Mouse (Mus musculus) limb, embryonic 15.5 days (tissue): ENCODE measurements around the gene H2-Q1. TPM values are rescaled to one million over a fixed set of nuclear protein-coding genes. Genes with fewer than 3 reads are reported as not detected.
"Not testable (repeated sequence)": the region's sequence is repeated elsewhere in the genome, so short reads cannot be mapped to it uniquely, and the experiment has no call there.

Experiments
- ATAC-seq: fragments of 200-750 bp; cut with Nextera tagmentation; 2 replicates; pipeline ENCODE4 v1.8.0; 2017; ENCODE audit warnings: low read depth, moderate TSS enrichment; ENCODE audit not compliant: insufficient number of reproducible peaks, low FRiP score, low TSS enrichment
- H3K27ac ChIP-seq: fragments of 300-500 bp; sonication (generic); 2 replicates; pipeline ENCODE4 v1.5.1; 2015; ENCODE audit warnings: moderate library complexity, mild to moderate bottlenecking, inconsistent platforms
- H3K27me3 ChIP-seq: fragments of 300-500 bp; sonication (generic); 2 replicates; pipeline ENCODE4 v1.6.1; 2015; ENCODE audit warnings: inconsistent platforms
- H3K36me3 ChIP-seq: fragments of 300-500 bp; sonication (generic); 2 replicates; pipeline ENCODE4 v1.6.1; 2015; ENCODE audit warnings: inconsistent platforms
- H3K4me1 ChIP-seq: fragments of 300-500 bp; sonication (generic); 2 replicates; pipeline ENCODE4 v1.6.1; 2015; ENCODE audit warnings: inconsistent platforms
- H3K4me2 ChIP-seq: fragments of 300-500 bp; sonication (generic); 2 replicates; pipeline ENCODE4 v1.6.1; 2015; ENCODE audit warnings: mild to moderate bottlenecking, inconsistent platforms
- H3K4me3 ChIP-seq: fragments of 300-500 bp; sonication (generic); 2 replicates; pipeline ENCODE4 v1.5.1; 2015; ENCODE audit warnings: mild to moderate bottlenecking, inconsistent platforms
- H3K9ac ChIP-seq: fragments of 300-500 bp; sonication (generic); 2 replicates; pipeline ENCODE4 v1.6.1; 2015; ENCODE audit warnings: inconsistent platforms
- H3K9me3 ChIP-seq: fragments of 300-500 bp; sonication (generic); 2 replicates; pipeline ENCODE4 v1.6.1; 2016; ENCODE audit warnings: inconsistent platforms
- WGBS: fragments of 180-500 bp; shearing (Covaris S2); methylation state at CpG from one replicate; pipeline ENCODE4 v1.1.7; 2015; 5-methylcytosine and 5-hydroxymethylcytosine counted together
- polyA plus RNA-seq: library from polyadenylated mRNA; unstranded; fragments of >200 nt; fragmentation: Nextera tagmentation; extraction: Ambion mirVana; gene quantifications from 2 replicates; pipeline ENCODE4 v1.2.1, GENCODE M21; 2015

The H2-Q1 gene
- polyA plus RNA-seq, 1 experiment from 2014 or later = not detected

GRCm38 (mm10) chr17:35303271-35303670 lies 16.9 kb upstream of the H2-Q1 start:
- Histone ChIP-seq H3K4me2 (no peak overlapping the region), H3K27me3 (peaks cover 12% of the 10 kb centered on the region; the same call in 1 of the 2 replicates), H3K9me3 (no peaks in the 10 kb centered on the region), H3K9ac (no peak overlapping the region), H3K4me3 (no peak overlapping the region), H3K4me1 (no peaks in the 10 kb centered on the region), H3K27ac (no peak overlapping the region), H3K36me3 (no peaks in the 10 kb centered on the region)
- WGBS = 71% methylated on average over 2 of the region's 2 CpGs
- ATAC-seq = no peak

GRCm38 (mm10) chr17:35303756-35304350 lies 16.4 kb upstream of the H2-Q1 start:
- Histone ChIP-seq H3K4me1 (no peaks in the 10 kb centered on the region), H3K27me3 (peaks cover 12% of the 10 kb centered on the region; the same call in 1 of the 2 replicates), H3K9me3 (no peaks in the 10 kb centered on the region), H3K9ac (no peak overlapping the region), H3K27ac (no peak overlapping the region), H3K4me3 (no peak overlapping the region), H3K36me3 (no peaks in the 10 kb centered on the region), H3K4me2 (no peak overlapping the region)
- ATAC-seq = no peak
- 84% methylated on average over 10 of the region's 10 CpGs for WGBS

- 52% methylated on average over 6 of the region's 6 CpGs for WGBS
- H3K27ac ChIP-seq = no peak overlapping the region
- no peak overlapping the region for H3K9ac ChIP-seq
- no peak overlapping the region for H3K4me2 ChIP-seq
- H3K9me3 ChIP-seq = no peaks in the 10 kb centered on the region
- peaks cover 15% of the 10 kb centered on the region; the same call in 1 of the 2 replicates for H3K27me3 ChIP-seq
- H3K36me3 ChIP-seq = no peaks in the 10 kb centered on the region
- ATAC-seq = no peak
- no peaks in the 10 kb centered on the region for H3K4me1 ChIP-seq
- no peak overlapping the region for H3K4me3 ChIP-seq
These were observed 15.7 kb upstream of the H2-Q1 start for GRCm38 (mm10) chr17:35304478-35304877.

- not testable (repeated sequence) for H3K36me3 ChIP-seq, H3K27ac ChIP-seq, H3K4me3 ChIP-seq, H3K4me2 ChIP-seq, H3K9me3 ChIP-seq, H3K9ac ChIP-seq, ATAC-seq, H3K4me1 ChIP-seq
- 77% methylated on average over 8 of the region's 8 CpGs for WGBS
- peaks cover 15% of the 10 kb centered on the region; the same call in 1 of the 2 replicates for H3K27me3 ChIP-seq
These were observed 15.3 kb upstream of the H2-Q1 start for GRCm38 (mm10) chr17:35304921-35305320.

GRCm38 (mm10) chr17:35318671-35319070 lies 1.5 kb upstream of the H2-Q1 start:
- H3K36me3 ChIP-seq = no peaks in the 10 kb centered on the region
- H3K9me3 ChIP-seq = no peaks in the 10 kb centered on the region
- H3K4me3 ChIP-seq = no peak overlapping the region
- peaks cover 10% of the 10 kb centered on the region for H3K4me1 ChIP-seq
- no peak overlapping the region for H3K9ac ChIP-seq
- peaks cover 50% of the 10 kb centered on the region for H3K27me3 ChIP-seq
- H3K27ac ChIP-seq = no peak overlapping the region
- H3K4me2 ChIP-seq = no peak overlapping the region
- ATAC-seq = no peak

GRCm38 (mm10) chr17:35325124-35325523 lies 4.9 kb downstream of the H2-Q1 start:
- WGBS = 61% methylated on average over 1 of the region's 1 CpGs
- Histone ChIP-seq H3K4me1 (peaks cover 10% of the 10 kb centered on the region), H3K27me3 (peaks cover 33% of the 10 kb centered on the region)
- not testable (repeated sequence) for H3K27ac ChIP-seq, H3K4me2 ChIP-seq, H3K9me3 ChIP-seq, ATAC-seq, H3K4me3 ChIP-seq, H3K36me3 ChIP-seq, H3K9ac ChIP-seq

- H3K4me1 ChIP-seq, H3K27ac ChIP-seq, H3K4me2 ChIP-seq, ATAC-seq, H3K9me3 ChIP-seq, H3K36me3 ChIP-seq, H3K4me3 ChIP-seq, H3K9ac ChIP-seq: not testable (repeated sequence)
- H3K27me3 ChIP-seq = peaks cover 24% of the 10 kb centered on the region
These were observed 5.8 kb downstream of the H2-Q1 start for GRCm38 (mm10) chr17:35326000-35326399.

GRCm38 (mm10) chr17:35329714-35330113 lies 9.5 kb downstream of the H2-Q1 start:
- H3K4me3 ChIP-seq, H3K36me3 ChIP-seq, H3K9ac ChIP-seq, H3K9me3 ChIP-seq, ATAC-seq, H3K4me1 ChIP-seq, H3K4me2 ChIP-seq, H3K27ac ChIP-seq, H3K27me3 ChIP-seq: not testable (repeated sequence)
- 56% methylated on average over 3 of the region's 3 CpGs for WGBS

GRCm38 (mm10) chr17:35331546-35331945 lies 11.3 kb downstream of the H2-Q1 start:
- 55% methylated on average over 6 of the region's 6 CpGs for WGBS
- H3K27ac ChIP-seq, ATAC-seq, H3K4me3 ChIP-seq, H3K9me3 ChIP-seq, H3K9ac ChIP-seq, H3K36me3 ChIP-seq, H3K27me3 ChIP-seq, H3K4me2 ChIP-seq, H3K4me1 ChIP-seq: not testable (repeated sequence)

GRCm38 (mm10) chr17:35342071-35342671 lies 22.0 kb downstream of the H2-Q1 start, which contains the start of gene H2-Q2:
TSS of gene H2-Q2 (plus strand) at chr17:35342242.
- Histone ChIP-seq H3K4me3 (peak within 1 kb of the TSS; percentile 39), H3K27ac (no peak within 1 kb of the TSS), H3K4me2 (peak within 1 kb of the TSS; percentile 68), H3K4me1 (peaks cover 12% of the 10 kb centered on the region), H3K9ac (no peak within 1 kb of the TSS), H3K9me3 (no peaks in the 10 kb centered on the region), H3K27me3 (peaks cover 49% of the 10 kb centered on the region), H3K36me3 (no peaks in the 10 kb centered on the region)
- ATAC-seq = no peak
- WGBS = 1% methylated on average over 39 of the region's 40 CpGs

- Histone ChIP-seq H3K27me3 (peaks cover 49% of the 10 kb centered on the region), H3K9ac (no peak overlapping the region), H3K27ac (no peak overlapping the region), H3K4me3 (peak overlapping the region; percentile 39), H3K4me1 (peaks cover 12% of the 10 kb centered on the region), H3K9me3 (no peaks in the 10 kb centered on the region), H3K4me2 (peak overlapping the region; percentile 68), H3K36me3 (no peaks in the 10 kb centered on the region)
- WGBS = 1% methylated on average over 46 of the region's 46 CpGs
- ATAC-seq = no peak
These were observed 22.7 kb downstream of the H2-Q1 start for GRCm38 (mm10) chr17:35342711-35343476.

GRCm38 (mm10) chr17:35347659-35348058 lies 27.5 kb downstream of the H2-Q1 start:
- not testable (repeated sequence) for ATAC-seq, H3K4me3 ChIP-seq, H3K9me3 ChIP-seq, H3K4me1 ChIP-seq, H3K36me3 ChIP-seq, H3K4me2 ChIP-seq, H3K27ac ChIP-seq, H3K9ac ChIP-seq
- peaks cover 31% of the 10 kb centered on the region for H3K27me3 ChIP-seq
